Mouse (Mus musculus): Measurements from ENCODE around the gene Sema4b.

The Sema4b gene

GRCm38 (mm10) chr7:80177438-80177837 is 9.2 kb upstream of the Sema4b start:
- DNase-seq (ENCODE audit: low spot score in 2 of 2) = no peak

- no peak for DNase-seq (ENCODE audit: low spot score in 2 of 2)
Measured at GRCm38 (mm10) chr7:80178037-80178729, 8.5 kb upstream of the Sema4b start.

- no peak for DNase-seq (ENCODE audit: low spot score in 2 of 2)
Measured at GRCm38 (mm10) chr7:80179327-80179726, 7.3 kb upstream of the Sema4b start.

DNA sequence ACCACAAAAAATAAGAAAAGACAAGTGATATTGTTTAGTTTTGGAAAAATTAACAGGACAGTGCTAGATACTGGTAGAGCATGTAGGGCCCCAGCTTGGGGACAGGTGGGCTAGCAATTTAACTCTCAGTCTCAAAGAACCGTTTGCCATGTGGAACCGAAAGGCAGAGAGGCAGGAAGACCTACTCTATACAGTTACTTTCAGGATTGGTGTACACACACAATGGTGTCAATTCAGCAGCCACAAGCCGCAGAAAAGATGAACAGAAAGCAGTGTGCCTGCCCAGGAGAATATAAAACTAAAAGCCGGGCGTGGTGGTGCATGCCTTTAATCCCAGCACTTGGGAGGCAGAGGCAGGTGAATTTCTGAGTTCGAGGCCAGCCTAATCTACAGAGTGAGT is 6.9 kb upstream of the Sema4b start:
- DNase-seq (ENCODE audit: low spot score in 2 of 2) = no peak

- no peak for DNase-seq (ENCODE audit: low spot score in 2 of 2)
Measured at GRCm38 (mm10) chr7:80180202-80180601, 6.4 kb upstream of the Sema4b start.

DNA sequence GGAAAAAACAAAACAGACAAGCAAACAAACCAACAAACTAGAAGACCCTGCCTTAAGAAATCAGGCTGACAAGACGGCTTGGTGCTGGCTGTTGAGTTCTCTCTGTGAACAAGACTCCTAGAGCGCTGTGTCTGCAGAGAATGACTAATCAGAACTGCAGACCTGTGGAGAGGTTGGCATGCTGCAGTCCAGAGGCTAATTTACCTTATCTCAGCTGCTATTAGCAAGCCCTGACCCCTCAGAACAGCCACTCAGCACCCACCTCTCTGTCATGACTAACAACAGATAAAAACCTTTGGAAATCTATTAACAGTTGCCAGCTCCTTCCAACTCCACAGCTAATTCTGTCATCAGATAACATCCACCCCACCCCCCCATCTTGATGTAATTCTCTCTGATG is 5.6 kb upstream of the Sema4b start:
- no peak for DNase-seq (ENCODE audit: low spot score in 2 of 2)

DNA sequence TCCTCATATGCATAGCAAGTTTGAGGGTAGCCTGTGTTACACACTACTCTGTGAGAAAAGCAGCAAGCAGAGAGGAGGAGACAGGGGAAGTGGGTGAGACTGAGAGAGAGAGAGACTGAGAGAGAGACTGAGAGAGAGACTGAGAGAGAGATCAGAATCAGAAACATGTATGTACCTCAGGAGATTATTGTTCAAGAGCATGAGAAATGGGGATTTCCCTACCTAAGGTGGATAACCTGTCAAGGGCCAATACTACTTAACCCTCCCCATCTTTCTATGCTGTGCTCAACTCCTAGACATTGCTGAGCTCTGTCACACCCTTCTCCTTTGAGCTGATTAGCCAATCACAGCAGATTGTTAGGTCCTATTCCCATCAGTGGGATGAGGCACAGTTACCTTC is 4.5 kb upstream of the Sema4b start:
- no peak for DNase-seq (ENCODE audit: low spot score in 2 of 2)

GRCm38 (mm10) chr7:80183466-80183865 is 3.2 kb upstream of the Sema4b start:
- DNase-seq (ENCODE audit: low spot score in 2 of 2) = no peak

GRCm38 (mm10) chr7:80183969-80184368 is 2.7 kb upstream of the Sema4b start:
- DNase-seq (ENCODE audit: low spot score in 2 of 2) = no peak

GRCm38 (mm10) chr7:80184551-80184950 is 2.1 kb upstream of the Sema4b start:
- no peak for DNase-seq (ENCODE audit: low spot score in 2 of 2)

DNA sequence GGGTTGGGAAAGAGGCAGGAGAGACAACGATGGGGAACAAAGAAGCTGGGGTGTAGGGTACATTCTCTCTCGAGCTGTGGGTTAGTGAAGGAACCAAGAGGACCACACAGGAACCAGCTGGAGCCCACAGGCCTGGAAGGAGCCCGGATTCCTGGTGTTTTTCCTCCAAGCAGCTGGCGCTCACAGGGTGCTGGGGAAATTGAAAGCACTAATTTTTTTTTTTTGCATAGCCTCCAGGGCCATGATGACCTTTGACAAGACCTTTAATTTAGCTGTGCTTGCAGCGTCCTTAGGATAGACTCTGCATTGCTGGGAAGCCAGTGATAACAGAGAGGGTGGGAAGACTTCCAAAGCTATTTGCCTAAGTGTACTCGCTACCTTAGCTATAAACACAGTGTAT is 1.7 kb upstream of the Sema4b start:
- DNase-seq (ENCODE audit: low spot score in 2 of 2) = no peak

DNA sequence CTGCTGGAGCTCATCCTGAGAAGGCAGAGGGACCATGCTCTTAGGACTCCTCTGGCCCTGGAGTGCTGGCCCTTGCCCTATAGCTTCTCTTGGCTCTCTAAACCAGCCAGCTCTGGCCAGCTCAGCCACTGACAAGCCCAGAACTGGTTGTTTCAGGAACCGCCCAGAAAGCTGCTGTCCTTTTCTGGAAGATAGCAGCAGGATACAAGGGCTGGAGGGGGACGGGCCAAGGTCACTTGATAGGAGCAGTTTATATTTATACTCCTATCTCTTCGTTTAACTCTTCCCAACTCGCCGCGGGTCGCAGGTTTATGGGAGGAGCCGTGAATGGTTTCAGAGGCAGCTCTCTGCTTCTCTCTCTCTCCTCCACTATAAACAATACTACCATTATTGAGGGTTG is 620 bp upstream of the Sema4b start:
- peak in 1 of 2 experiments; percentile 64 for DNase-seq (ENCODE audit: low spot score in 2 of 2)

DNA sequence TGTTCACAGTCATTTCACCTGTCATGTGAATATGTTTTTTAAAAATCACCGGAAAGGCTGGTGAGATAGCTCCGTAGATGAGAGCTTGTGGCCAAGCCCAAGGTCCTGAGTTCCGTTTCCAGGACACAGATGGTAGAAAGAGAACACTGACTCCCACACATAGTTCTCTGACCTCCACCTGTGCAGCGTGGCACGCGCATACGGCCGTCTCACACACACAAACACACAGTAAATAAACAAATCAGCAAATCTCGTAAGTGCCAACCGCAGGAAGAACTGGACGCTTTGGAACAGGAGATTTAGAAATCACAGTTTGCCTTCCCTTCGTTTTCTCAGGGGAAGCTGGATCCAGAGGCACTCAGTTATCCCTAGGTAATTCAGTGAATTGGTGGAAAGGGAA is 860 bp downstream of the Sema4b start:
- DNase-seq (ENCODE audit: low spot score in 2 of 2) = no peak

GRCm38 (mm10) chr7:80188579-80189125 is 2.0 kb downstream of the Sema4b start:
- DNase-seq (ENCODE audit: low spot score in 2 of 2) = no peak

DNA sequence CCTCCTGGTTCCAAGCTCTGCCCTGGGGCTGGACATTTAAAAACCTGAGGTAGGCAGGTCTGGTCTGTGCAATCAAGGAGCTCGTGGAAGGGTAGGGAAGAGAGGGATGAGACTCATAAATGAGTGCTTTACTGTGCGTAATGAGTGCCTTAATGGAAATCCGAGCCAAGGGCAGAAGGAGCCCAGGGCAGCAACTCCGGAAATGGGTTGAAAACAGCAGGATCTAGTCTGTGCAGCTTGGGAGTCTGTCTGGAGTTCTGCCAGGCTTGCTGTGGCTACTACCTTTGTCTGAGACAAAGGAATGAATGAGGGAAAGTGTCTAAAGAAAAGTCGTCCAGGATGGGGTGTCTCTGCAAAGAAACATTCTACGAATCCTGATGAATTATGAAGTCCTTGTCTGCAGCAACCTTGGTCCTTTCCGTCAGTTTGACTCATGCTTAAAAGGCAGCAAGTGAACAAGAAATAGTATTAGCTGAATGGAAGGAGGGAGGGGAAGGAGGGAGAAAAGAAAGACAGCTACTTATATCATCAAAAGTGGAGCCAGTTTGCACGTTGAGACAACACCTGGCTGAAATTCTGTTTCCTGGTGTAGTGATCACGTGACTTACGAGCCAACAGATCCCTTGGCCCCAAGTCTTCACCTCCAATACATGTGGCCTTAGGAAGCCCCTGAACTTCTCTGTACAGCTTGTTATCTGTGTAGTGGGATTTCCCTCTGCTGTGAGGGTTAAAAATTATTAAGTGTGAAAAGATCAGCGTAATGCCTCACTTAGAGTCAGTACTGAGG is 2.7 kb downstream of the Sema4b start:
- no peak for DNase-seq (ENCODE audit: low spot score in 2 of 2)

DNA sequence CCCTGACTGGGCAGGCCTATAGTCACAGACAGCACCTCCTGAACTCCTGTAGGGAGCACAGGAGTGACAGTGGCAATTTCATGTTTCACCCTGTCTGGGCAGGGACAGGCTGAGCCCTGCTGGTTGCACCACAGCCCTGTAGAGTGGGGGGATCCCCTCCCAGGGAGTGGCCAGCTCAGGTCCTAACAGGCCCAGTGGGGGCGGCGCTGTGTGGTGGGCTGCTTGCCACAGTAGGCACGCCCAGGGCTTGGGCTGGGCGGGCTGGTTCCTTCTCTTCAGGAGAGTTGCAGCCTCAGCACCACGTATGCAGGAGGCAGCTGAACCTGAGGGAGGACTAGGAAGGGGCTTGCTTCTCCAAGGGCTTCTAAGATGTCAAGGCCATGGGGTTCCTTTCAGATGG is 4.8 kb downstream of the Sema4b start:
- peak; percentile 86 to 92 for DNase-seq (ENCODE audit: low spot score in 2 of 2)

- DNase-seq (ENCODE audit: low spot score in 2 of 2) = peak; percentile 85 to 88
Measured at GRCm38 (mm10) chr7:80192226-80193061, 5.8 kb downstream of the Sema4b start.

GRCm38 (mm10) chr7:80193941-80194739 is 7.5 kb downstream of the Sema4b start:
- DNase-seq (ENCODE audit: low spot score in 2 of 2) = no peak

GRCm38 (mm10) chr7:80195146-80195545 is 8.5 kb downstream of the Sema4b start:
- no peak for DNase-seq (ENCODE audit: low spot score in 2 of 2)

DNA sequence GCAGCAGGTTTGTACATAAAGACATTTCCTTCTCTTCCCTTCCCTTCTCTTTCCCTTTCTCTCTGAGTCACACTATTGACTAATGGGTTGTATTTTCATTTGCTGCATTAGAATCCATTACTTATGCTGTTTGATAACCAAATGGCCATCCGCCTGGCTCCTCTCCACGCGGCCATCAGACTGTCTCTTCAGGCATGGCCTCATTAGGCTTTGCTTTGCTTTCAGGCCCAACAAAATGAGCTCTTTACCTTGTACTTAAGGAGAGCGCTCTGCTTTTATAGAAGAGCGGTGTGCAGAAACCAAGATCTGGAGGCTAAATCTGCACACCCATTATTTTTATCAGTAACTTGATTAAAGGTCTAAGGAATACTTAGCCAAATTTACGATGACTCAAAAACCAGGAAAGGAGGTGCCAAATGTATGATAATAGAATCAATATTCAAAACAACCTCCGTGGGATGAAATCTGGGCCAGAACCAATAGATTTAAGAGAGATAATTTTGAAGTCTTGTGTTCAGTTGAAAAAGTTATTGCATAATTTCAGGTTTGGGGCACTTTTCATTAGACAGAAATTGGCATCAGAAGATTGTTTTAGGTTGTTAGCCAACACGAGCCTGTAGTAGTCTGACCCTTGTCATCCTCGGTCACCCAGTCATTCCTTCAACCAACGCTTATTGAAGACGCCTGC is 9.1 kb downstream of the Sema4b start:
- no peak for DNase-seq (ENCODE audit: low spot score in 2 of 2)

DNA sequence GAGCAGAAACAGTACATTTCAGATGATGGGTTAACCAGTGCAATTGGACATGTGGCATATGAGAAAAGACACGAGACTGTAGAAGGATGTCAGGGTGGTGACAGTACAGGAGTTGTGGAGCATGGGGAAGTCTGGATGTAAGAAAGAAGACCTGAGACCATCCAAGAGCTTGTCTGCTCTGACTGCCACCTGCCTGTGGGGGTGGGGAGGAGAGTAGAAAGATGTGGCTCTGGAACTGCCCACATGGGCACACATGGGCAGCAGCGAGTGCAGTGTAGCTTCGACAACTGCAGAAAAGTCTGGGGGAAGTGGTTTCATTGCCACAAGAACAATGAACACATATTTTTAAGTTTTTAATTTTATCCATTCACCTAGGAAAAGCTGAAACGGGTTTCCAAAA is 10.7 kb downstream of the Sema4b start:
- no peak for DNase-seq (ENCODE audit: low spot score in 2 of 2)

Data from urinary bladder, adult 18-20 months (tissue).